Mouse (Mus musculus) ES-E14 (cell line): ENCODE measurements around the gene Pld1. TPM values are rescaled to one million over a fixed set of nuclear protein-coding genes. Genes with fewer than 3 reads are reported as not detected.
A peak's percentile ranks its signal among the peaks of the same experiment; 100 is the strongest.

Experiments
- DNase-seq: peaks from one replicate; pipeline ENCODE4 v3.0.0-alpha.2; 2013; ENCODE audit warnings: low read depth, low spot score
- H3K27ac ChIP-seq: 2 replicates; pipeline ENCODE4 v1.5.1; 2012; ENCODE audit warnings: low read depth, mild to moderate bottlenecking, low read length, moderate library complexity, mixed read lengths; ENCODE audit not compliant: poor library complexity, insufficient read depth, severe bottlenecking
- H3K36me3 ChIP-seq: 2 replicates; pipeline ENCODE4 v1.6.1; 2012; ENCODE audit warnings: mild to moderate bottlenecking, low read length, moderate library complexity, mixed read lengths; ENCODE audit not compliant: control insufficient read depth, poor library complexity, insufficient read depth, severe bottlenecking
- H3K4me1 ChIP-seq, 2 experiments: fragments of 150-350 bp in 1 of 2; sonication (generic) in 1 of 2; 2 replicates each; pipeline ENCODE4 v1.6.1; 2012; ENCODE audit warnings: low read length in 2 of 2, mild to moderate bottlenecking in 1 of 2, mixed read lengths in 1 of 2; ENCODE audit not compliant: control insufficient read depth in 2 of 2, insufficient read depth in 2 of 2, poor library complexity in 1 of 2
- H3K4me3 ChIP-seq, 2 experiments: fragments of 150-350 bp in 1 of 2; sonication (generic) in 1 of 2; 2 replicates each; pipeline ENCODE4 v1.5.1; 2012; ENCODE audit warnings: low read length in 2 of 2, low read depth in 1 of 2, mild to moderate bottlenecking in 1 of 2, mixed read lengths in 1 of 2; ENCODE audit not compliant: insufficient read depth in 1 of 2, poor library complexity in 1 of 2, severe bottlenecking in 1 of 2
- H3K9ac ChIP-seq: 2 replicates; pipeline ENCODE4 v1.6.1; 2012; ENCODE audit warnings: low read depth, mild to moderate bottlenecking, low read length, mixed read lengths; ENCODE audit not compliant: poor library complexity, insufficient read depth, severe bottlenecking
- H3K9me3 ChIP-seq: fragments of 150-350 bp; sonication (generic); 2 replicates; pipeline ENCODE4 v1.6.1; 2012; ENCODE audit warnings: low read depth, mild to moderate bottlenecking, low read length; ENCODE audit not compliant: control insufficient read depth, insufficient read depth
- CHD2 ChIP-seq: IDR thresholded peaks from 2 replicates; pipeline ENCODE4 v1.6.1; 2014; ENCODE audit warnings: mild to moderate bottlenecking, low read depth, low read length, inconsistent platforms
- HCFC1 ChIP-seq: IDR thresholded peaks from 2 replicates; pipeline ENCODE4 v1.6.1; 2012; ENCODE audit warnings: low read length, inconsistent platforms, borderline replicate concordance; ENCODE audit not compliant: insufficient read depth
- MAFK ChIP-seq: IDR thresholded peaks from 2 replicates; pipeline ENCODE4 v1.6.1; 2014; ENCODE audit warnings: mild to moderate bottlenecking, low read depth, low read length, inconsistent platforms; ENCODE audit not compliant: insufficient read depth
- ZC3H11A ChIP-seq: IDR thresholded peaks from 2 replicates; pipeline ENCODE4 v1.6.1; 2012; ENCODE audit warnings: low read depth, mild to moderate bottlenecking, inconsistent platforms, low read length, borderline replicate concordance
- ZNF384 ChIP-seq: IDR thresholded peaks from 2 replicates; pipeline ENCODE4 v1.6.1; 2012; ENCODE audit warnings: low read depth, low read length, inconsistent platforms
- in situ Hi-C, 2 experiments: fragments of 600-800 bp; cut with MboI; formaldehyde crosslinking; loops; one replicate each; pipeline ENCODE4 v1.15.1; 2025; ENCODE audit warnings: low sequenced_read_pairs in 2 of 2, inconsistent platforms in 1 of 2; ENCODE audit not compliant: unreplicated experiment in 2 of 2
- total RNA-seq: library from RNA; depleted of rRNA; stranded (reverse); fragments of 300-350 nt; gene quantifications from 2 replicates; pipeline ENCODE4 v1.2.3, GENCODE M21; 2012

Gene Pld1
- total RNA-seq, 1 experiment = 4.8 TPM

DNA sequence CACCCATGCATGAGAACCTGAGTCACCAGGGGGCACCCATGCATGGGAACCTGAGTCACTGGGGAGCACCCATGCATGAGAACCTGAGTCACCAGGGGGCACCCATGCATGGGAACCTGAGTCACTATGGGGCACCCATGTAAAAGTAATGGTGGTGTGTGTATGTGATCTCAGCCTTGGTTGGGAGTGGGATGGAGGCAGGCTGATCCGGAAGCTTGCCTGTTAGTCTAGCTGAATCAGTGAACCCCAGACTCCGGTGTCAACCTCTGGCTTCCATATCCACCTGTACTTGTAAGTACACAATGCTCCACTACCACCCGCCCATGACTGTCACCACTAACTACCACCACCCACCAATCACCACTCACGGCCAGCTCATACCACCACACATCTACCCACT lies 223.9 kb downstream of the Pld1 start:
- Histone ChIP-seq H3K36me3 (no peaks in the 10 kb centered on the region), H3K9me3 (no peaks in the 10 kb centered on the region), H3K4me1 (no peaks in the 10 kb centered on the region), H3K27ac (no peak overlapping the region), H3K9ac (no peak overlapping the region), H3K4me3 (no peak overlapping the region)
- DNase-seq = no peak
- in situ Hi-C loops = loop anchor here (25.0 kb wide), 2 partner anchors 375 to 575 kb away; no protein-coding TSS in a partner anchor
- TF ChIP-seq HCFC1 (no peak), CHD2 (no peak), MAFK (no peak), ZC3H11A (no peak), ZNF384 (no peak)

DNA sequence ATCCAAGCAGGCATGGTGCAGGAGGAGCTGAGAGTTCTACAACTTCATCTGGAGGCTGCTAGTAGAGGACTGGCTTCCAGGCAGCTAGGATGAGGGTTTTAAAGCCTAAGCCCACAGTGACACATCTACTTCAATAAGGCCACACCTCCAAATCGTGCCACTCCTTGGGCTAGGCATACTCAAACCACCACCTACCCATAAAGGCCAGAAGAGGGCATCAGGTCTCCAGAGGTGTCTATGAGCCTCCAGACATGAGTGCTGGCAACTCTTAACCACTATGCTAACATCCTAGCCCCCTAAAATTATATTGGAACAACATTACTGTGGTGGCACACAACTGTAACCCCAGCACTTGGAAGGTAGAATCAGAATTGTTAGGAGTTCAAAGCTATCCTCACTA lies 226.2 kb downstream of the Pld1 start:
- in situ Hi-C loops = loop anchor here (25.0 kb wide), 2 partner anchors 373 to 573 kb away; no protein-coding TSS in a partner anchor
- Histone ChIP-seq H3K4me3 (no peak overlapping the region), H3K36me3 (no peaks in the 10 kb centered on the region), H3K9ac (no peak overlapping the region), H3K9me3 (no peaks in the 10 kb centered on the region), H3K27ac (no peak overlapping the region), H3K4me1 (no peaks in the 10 kb centered on the region)
- TF ChIP-seq HCFC1 (no peak), MAFK (no peak), ZC3H11A (no peak), ZNF384 (no peak), CHD2 (no peak)
- DNase-seq = no peak

DNA sequence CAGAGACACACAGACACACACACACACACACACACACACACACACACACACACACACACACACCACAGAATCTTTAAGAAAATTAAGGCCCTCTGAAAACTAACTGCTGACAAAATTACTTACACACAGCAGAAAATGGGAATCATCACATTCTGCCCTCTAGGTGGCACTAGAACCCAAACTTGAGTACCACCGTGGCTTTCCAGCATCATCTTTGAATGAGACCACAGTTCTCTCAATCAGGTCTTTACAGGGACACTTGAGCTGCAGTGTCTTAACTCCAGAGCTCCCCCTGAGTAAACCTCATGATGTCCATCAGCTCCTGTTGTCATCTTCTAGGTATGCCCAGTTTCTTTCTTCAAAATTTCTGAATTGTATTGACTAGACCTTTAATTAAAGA lies 227.1 kb downstream of the Pld1 start:
- no peak overlapping the region for H3K9ac ChIP-seq
- no peak overlapping the region for H3K27ac ChIP-seq
- H3K9me3 ChIP-seq = no peaks in the 10 kb centered on the region
- H3K4me3 ChIP-seq = no peak overlapping the region
- peaks cover 0 to 3% of the 10 kb centered on the region in 2 experiments; a peak in 1 of 4 replicates for H3K4me1 ChIP-seq
- in situ Hi-C loops = loop anchor here (25.0 kb wide), 2 partner anchors 372 to 572 kb away; no protein-coding TSS in a partner anchor
- peak; percentile 40 for DNase-seq
- no peaks in the 10 kb centered on the region for H3K36me3 ChIP-seq
- TF ChIP-seq CHD2 (no peak), ZC3H11A (peak; percentile 88)

DNA sequence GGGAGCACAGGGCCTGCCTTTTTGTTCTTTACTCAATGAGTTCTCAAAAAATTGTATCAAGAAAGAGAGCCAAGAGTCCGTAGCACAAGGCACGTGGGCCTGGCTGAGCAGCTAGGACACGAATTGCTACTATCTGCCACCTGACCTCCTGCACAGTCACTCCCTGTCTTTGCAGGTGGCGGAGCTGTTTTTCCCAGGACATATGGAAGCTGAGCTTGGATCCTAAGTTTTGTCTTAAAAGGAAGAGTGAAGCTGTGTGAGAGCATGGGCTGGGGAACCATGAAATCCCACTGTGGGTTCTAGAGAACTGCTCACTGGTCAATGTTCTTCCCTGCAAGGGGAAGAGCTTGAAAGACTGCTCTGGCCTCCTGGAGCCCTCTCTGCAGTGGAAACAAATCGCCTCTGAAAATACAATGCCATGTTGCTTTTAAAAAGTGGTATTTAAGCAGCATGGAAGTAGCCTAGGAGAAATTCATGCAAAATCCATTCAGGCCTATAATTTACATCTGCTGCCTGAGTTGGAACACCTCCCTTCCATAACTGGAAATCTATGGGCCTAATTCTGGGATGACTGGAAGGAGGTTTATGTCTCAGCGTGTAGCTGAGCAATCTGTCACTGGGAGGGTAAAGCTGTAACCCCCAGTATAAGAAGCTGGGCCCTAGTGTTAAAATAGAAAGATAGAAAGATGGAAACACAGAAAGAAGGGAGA lies 229.5 kb downstream of the Pld1 start:
- no peak for DNase-seq
- Histone ChIP-seq H3K4me3 (no peak overlapping the region), H3K36me3 (no peaks in the 10 kb centered on the region), H3K9me3 (no peaks in the 10 kb centered on the region), H3K9ac (no peak overlapping the region), H3K27ac (no peak overlapping the region), H3K4me1 (peaks cover 3 to 4% of the 10 kb centered on the region in 2 experiments; a peak in 1 of 4 replicates)
- TF ChIP-seq ZNF384 (no peak), CHD2 (no peak), ZC3H11A (no peak), MAFK (no peak), HCFC1 (no peak)
- in situ Hi-C loops = loop anchor here (25.0 kb wide), 2 partner anchors 369 to 569 kb away; no protein-coding TSS in a partner anchor
